Mouse (Mus musculus) limb, embryonic 11.5 days (tissue): ENCODE data around the gene Nup214. TPM values are rescaled to one million over a fixed set of nuclear protein-coding genes. Genes with fewer than 3 reads are reported as not detected.

Source experiments
- ATAC-seq: fragments of 200-750 bp; cut with Nextera tagmentation; 2 replicates; pipeline ENCODE4 v1.8.0; 2017; ENCODE audit warnings: low read depth; ENCODE audit not compliant: insufficient number of reproducible peaks, low FRiP score, low TSS enrichment
- DNase-seq: peaks from one replicate; pipeline ENCODE4 v3.0.0-alpha.2; 2015; ENCODE audit warnings: low spot score
- H3K27ac ChIP-seq: fragments of 300-500 bp; sonication (generic); replicated peaks from 2 replicates; pipeline ENCODE4 v1.5.1; 2014; ENCODE audit warnings: low read depth, mild to moderate bottlenecking, low read length
- H3K27me3 ChIP-seq: fragments of 300-500 bp; sonication (generic); 2 replicates; pipeline ENCODE4 v1.6.1; 2014; ENCODE audit warnings: mild to moderate bottlenecking, low read length, mixed read lengths; ENCODE audit not compliant: control insufficient read depth, insufficient read depth
- H3K36me3 ChIP-seq: fragments of 300-500 bp; sonication (generic); 2 replicates; pipeline ENCODE4 v1.6.1; 2014; ENCODE audit warnings: mild to moderate bottlenecking, low read length, moderate library complexity, mixed read lengths; ENCODE audit not compliant: control insufficient read depth, insufficient read depth
- H3K4me1 ChIP-seq: fragments of 300-500 bp; sonication (generic); 2 replicates; pipeline ENCODE4 v1.6.1; 2014; ENCODE audit warnings: low read length, mixed read lengths; ENCODE audit not compliant: control insufficient read depth, insufficient read depth
- H3K4me2 ChIP-seq: fragments of 300-500 bp; sonication (generic); 2 replicates; pipeline ENCODE4 v1.6.1; 2014; ENCODE audit warnings: low read depth, mild to moderate bottlenecking, moderate library complexity; ENCODE audit not compliant: severe bottlenecking
- H3K4me3 ChIP-seq: fragments of 300-500 bp; sonication (generic); 2 replicates; pipeline ENCODE4 v1.5.1; 2014; ENCODE audit warnings: low read depth, low read length
- H3K9ac ChIP-seq: fragments of 300-500 bp; sonication (generic); 2 replicates; pipeline ENCODE4 v1.6.1; 2014; ENCODE audit warnings: mild to moderate bottlenecking, low read length
- H3K9me3 ChIP-seq: fragments of 300-500 bp; sonication (generic); 2 replicates; pipeline ENCODE4 v1.6.1; 2016; ENCODE audit warnings: low read length; ENCODE audit not compliant: control insufficient read depth
- whole genome bisulfite sequencing: fragments of 180-500 bp; shearing (Covaris S2); extraction: QIAGEN DNeasy Blood & Tissue Kit; methylation state at CpG from one replicate; pipeline ENCODE4 v1.1.7; 2014; 5-methylcytosine and 5-hydroxymethylcytosine counted together
- polyA plus RNA-seq: library from polyadenylated mRNA; unstranded; fragments of >200 nt; fragmentation: Nextera tagmentation; extraction: Ambion mirVana; gene quantifications from 2 replicates; pipeline ENCODE4 v1.2.1, GENCODE M21; 2014

The Nup214 gene
- polyA plus RNA-seq, 1 experiment from 2014 or later: 85.5 TPM

DNA sequence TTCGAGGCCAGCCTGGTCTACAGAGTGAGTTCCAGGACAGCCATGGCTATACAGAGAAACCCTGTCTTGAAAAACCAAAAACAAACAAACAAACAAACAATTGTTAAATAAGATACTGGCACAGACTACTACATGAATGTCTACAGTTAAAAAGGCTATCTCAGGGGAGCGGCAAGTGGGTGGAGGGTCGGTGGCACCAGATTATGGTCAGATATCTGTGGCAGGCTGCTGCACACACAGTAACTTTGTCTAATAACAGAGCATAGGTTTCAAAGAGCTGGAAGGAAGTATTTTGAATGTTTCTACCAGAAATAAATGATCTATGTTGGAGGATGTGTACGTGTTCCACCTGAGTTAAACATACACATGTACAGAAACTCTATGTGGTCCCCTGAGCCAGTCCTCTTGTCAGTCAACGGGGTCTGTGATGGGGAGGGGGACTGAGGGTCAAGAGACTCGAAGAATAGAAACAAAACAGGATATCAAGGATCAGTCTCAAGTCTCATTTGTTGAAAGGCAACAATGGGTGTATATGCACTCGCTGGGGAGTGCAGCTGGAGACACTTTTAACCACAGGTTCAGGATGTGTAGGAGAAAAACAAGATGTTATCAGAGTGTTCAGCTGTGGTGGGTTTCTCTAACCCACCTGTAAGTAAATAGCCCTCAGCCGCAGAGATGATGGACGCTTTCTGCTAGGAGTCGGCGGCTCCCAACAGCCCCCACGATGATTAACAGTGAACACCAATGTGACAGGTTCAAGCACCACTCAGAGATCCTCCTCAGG is 87.7 kb downstream of the Nup214 start:
- DNase-seq: no peak
- H3K27ac ChIP-seq: no peak overlapping the region
- H3K4me3 ChIP-seq: no peak overlapping the region
- WGBS: 75% methylated on average over 12 of the region's 12 CpGs
- no peaks in the 10 kb centered on the region for H3K27me3 ChIP-seq
- H3K9me3 ChIP-seq: no peaks in the 10 kb centered on the region
- no peaks in the 10 kb centered on the region for H3K4me1 ChIP-seq
- no peak for ATAC-seq
- H3K9ac ChIP-seq: no peak overlapping the region
- H3K4me2 ChIP-seq: no peak overlapping the region
- no peaks in the 10 kb centered on the region for H3K36me3 ChIP-seq

DNA sequence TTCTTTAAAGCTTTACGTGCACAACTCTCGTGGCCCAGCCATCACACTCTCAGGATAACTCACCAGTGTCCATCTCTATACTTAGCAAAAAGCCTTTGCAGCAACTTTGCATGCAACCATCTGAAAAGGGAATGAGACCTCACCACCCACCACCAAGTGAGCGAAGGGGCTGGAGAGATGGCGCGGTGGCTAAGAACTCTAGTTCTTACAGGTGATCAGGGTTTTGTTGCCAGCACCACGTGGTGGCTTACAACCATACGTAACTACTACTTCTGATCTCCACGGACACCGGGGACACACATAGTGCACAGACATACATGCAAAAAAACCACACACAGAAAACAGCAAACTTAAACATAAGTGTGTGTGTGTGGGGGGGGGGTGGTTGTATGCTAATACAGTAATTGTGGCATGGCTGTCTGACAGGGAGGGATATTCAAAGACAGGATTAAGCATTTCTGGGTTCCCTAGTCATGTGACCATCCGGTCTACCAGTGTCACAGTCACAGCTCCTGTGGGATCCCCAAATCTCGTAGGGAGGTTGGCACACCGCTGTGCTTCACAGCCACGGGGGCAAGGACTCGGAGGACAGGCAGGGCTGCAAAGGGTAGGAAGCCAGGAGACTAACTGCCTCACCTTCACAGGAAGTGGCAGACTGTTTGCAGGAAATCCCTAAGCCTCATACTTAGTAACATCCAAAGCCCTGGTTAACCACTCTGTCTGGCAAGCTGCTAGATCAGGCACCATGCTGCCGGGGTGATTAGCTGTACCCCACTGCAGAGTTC is 88.6 kb downstream of the Nup214 start:
- no peak overlapping the region for H3K9ac ChIP-seq
- no peak overlapping the region for H3K27ac ChIP-seq
- no peaks in the 10 kb centered on the region for H3K9me3 ChIP-seq
- ATAC-seq (no peak), DNase-seq (no peak)
- 87% methylated on average over 15 of the region's 15 CpGs for WGBS
- no peak overlapping the region for H3K4me3 ChIP-seq
- no peaks in the 10 kb centered on the region for H3K36me3 ChIP-seq
- H3K4me2 ChIP-seq: no peak overlapping the region
- H3K4me1 ChIP-seq: no peaks in the 10 kb centered on the region
- no peaks in the 10 kb centered on the region for H3K27me3 ChIP-seq

DNA sequence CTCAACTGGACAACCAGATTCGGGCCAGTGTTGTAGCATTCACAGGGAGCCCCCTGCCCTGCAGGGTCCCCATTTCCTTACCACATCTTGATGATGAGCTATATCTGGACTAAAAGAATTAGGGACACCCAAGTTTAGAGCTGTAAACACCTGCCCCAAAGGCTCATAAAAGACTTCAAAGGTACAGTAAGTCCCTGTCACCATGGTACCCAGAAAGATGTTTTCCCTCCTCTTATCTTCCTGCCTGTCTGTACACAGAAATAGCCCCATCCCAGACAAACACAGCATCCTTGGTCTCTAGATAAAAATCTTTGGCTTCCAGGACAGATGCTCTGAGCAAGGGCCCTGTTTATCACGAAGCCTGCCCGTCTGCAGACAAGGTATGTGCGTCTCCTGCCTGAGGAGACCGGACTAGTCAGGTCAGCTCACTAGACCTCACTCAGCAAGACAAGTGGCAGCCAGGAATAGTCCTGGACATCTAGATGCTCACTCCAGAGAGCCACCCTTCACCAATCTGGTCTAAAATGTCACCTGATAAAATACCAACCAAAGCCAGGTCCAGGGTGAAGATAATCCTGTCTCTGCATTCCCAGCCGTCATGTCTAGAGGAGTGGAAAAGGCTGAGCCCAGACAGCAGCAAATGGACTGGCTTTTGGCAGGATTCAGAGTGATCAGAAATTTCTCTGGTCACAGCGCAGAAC is 89.4 kb downstream of the Nup214 start:
- ATAC-seq: no peak
- DNase-seq: no peak
- Histone ChIP-seq H3K27ac (no peak overlapping the region), H3K36me3 (no peaks in the 10 kb centered on the region), H3K4me1 (no peaks in the 10 kb centered on the region), H3K4me3 (no peak overlapping the region), H3K9ac (no peak overlapping the region), H3K27me3 (no peaks in the 10 kb centered on the region), H3K9me3 (no peaks in the 10 kb centered on the region), H3K4me2 (no peak overlapping the region)
- WGBS: 84% methylated on average over 7 of the region's 7 CpGs

DNA sequence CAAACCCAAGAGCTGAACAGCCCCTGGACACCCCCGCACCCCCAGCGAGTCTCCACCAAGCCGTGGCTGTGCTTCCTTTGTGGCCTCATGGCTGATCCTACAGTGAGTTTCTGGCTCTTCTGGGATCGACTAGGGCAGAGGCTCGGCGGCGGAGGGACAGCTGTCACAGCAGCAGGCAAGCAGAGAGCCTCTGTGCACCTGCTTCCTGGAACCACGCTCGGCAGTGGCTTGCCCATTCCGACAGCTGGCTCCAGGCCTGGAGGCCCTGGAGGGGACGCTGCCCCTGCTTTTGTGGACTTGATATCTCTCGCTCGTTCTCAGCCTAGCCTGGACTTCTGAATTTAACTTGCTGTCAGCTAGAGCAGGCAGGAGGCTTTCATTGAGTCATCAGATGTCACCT is 90.7 kb downstream of the Nup214 start:
- Histone ChIP-seq H3K4me1 (0 out of 2 replicates have a peak, but pooled peaks cover 4% of the 10 kb centered on the region), H3K4me2 (no peak overlapping the region), H3K4me3 (no peak overlapping the region), H3K9me3 (no peaks in the 10 kb centered on the region), H3K27ac (no peak overlapping the region), H3K27me3 (no peaks in the 10 kb centered on the region), H3K36me3 (no peaks in the 10 kb centered on the region), H3K9ac (no peak overlapping the region)
- no peak for DNase-seq
- WGBS: 76% methylated on average over 13 of the region's 13 CpGs
- ATAC-seq: no peak

DNA sequence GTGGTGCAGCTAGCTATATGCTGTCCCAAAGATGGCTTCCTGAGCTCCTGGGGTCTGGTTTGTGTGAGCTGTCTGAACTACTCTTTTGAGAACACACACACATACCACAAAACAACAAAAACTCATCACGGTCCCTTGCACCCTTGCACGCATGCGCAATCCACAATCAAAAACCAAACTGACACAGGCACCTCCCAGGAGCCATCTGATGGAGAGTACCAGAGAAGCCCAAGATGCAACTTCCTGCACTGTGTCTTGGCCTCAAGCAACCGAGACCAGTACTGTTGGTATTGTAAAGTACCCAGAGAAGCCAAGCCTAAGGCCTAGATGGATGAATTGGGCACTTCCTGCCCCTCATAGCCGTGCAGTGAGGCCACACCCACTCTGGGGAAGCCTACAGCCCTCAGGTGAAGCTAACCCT is 91.1 kb downstream of the Nup214 start:
- H3K4me2 ChIP-seq: no peak overlapping the region
- ATAC-seq: no peak
- H3K27me3 ChIP-seq: no peaks in the 10 kb centered on the region
- H3K4me1 ChIP-seq: 0 out of 2 replicates have a peak, but pooled peaks cover 4% of the 10 kb centered on the region
- H3K9me3 ChIP-seq: no peaks in the 10 kb centered on the region
- no peak overlapping the region for H3K4me3 ChIP-seq
- no peak for DNase-seq
- H3K27ac ChIP-seq: no peak overlapping the region
- no peaks in the 10 kb centered on the region for H3K36me3 ChIP-seq
- H3K9ac ChIP-seq: no peak overlapping the region
- WGBS: 83% methylated on average over 5 of the region's 5 CpGs

DNA sequence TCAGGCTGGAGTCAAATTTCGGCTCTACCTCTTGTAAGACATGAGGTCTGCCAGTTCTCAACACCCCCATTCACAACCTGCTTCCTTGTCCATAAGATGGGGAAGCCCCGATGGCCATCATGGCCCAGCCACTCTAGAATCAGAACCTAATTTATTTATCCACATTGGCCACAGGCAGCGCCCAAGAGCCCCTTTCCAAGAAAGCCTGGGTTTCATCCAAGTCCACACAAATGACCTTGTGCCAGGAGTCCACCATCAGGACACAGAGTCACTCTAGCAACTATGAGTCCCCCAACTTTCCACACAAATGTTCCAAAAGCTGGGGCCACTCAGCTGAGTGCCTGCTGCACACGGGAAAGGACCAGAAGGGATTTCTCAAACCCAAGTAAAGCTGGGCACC is 91.8 kb downstream of the Nup214 start:
- H3K4me1 ChIP-seq: 0 out of 2 replicates have a peak, but pooled peaks cover 4% of the 10 kb centered on the region
- no peak for DNase-seq
- H3K9me3 ChIP-seq: no peaks in the 10 kb centered on the region
- H3K4me2 ChIP-seq: no peak overlapping the region
- no peaks in the 10 kb centered on the region for H3K27me3 ChIP-seq
- ATAC-seq: no peak
- H3K9ac ChIP-seq: no peak overlapping the region
- 73% methylated on average over 4 of the region's 4 CpGs for WGBS
- no peaks in the 10 kb centered on the region for H3K36me3 ChIP-seq
- H3K27ac ChIP-seq: no peak overlapping the region
- no peak overlapping the region for H3K4me3 ChIP-seq

DNA sequence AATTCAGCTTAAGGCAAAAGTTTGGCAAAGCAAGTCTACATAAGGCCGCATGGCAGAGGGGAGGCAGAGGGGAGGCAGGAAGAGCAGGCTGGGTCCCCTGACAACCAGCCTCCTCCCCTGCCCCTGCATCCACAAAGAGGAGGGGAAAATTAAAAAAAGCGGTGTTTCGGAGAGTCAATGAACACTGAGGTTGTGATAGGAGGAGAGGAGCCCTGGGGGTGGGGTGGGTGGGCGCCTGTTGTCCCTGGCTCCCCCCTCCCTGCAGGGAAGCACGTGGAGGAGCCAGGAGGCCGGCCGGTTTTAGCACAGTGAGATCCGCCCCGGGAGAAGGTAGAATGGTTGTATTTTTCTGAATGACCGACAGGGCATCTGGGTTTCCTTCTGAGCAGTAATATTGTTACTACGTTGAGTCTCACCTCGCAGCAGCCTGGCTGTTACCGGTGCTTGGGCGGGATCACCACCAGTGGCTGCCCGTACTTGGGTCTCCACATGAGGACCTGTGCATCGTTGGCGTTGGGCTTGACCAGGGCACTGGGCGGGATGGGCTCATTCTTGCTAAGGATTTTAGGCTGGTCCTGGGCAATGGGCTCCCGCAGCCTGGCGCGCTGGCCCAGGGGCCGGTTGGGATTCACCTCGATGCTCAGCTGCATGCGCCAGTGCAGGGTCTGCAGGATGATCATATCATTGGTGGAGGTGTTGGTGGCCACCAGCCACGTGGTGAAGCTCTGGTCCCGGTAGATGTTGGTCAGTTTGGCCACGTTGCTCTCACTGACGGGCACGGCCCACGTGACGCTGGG is 94.8 kb downstream of the Nup214 start:
- no peaks in the 10 kb centered on the region for H3K36me3 ChIP-seq
- no peak overlapping the region for H3K9ac ChIP-seq
- H3K27ac ChIP-seq: no peak overlapping the region
- peak; percentile 39 for DNase-seq
- no peak for ATAC-seq
- no peaks in the 10 kb centered on the region for H3K27me3 ChIP-seq
- 55% methylated on average over 31 of the region's 31 CpGs for WGBS
- H3K9me3 ChIP-seq: no peaks in the 10 kb centered on the region
- no peak overlapping the region for H3K4me3 ChIP-seq
- H3K4me1 ChIP-seq: 0 out of 2 replicates have a peak, but pooled peaks cover 4% of the 10 kb centered on the region
- H3K4me2 ChIP-seq: 0 out of 2 replicates have a peak overlapping the region, but pooled peaks have one; percentile 4

DNA sequence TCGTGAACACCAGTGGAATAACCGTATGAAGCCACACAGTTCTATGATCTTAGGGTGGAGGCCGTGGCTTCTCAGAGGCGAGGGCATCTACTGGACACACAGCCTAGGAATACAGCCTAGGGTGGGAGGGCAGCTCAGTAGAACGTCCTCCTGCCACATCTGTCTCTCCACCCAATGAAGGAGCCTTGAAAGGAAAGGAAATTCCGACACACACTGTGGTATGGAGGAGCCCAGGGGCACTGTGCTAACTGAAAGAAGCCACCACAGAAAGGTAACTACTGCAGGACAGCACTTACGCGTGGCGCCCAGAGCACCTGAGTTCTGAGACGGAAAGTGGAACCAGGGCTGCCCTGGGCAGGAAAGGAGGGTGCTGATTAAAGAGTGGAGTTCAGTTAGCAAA is 96.5 kb downstream of the Nup214 start:
- Histone ChIP-seq H3K4me3 (no peak overlapping the region), H3K4me2 (no peak overlapping the region), H3K4me1 (0 out of 2 replicates have a peak, but pooled peaks cover 4% of the 10 kb centered on the region), H3K9me3 (no peaks in the 10 kb centered on the region), H3K36me3 (no peaks in the 10 kb centered on the region), H3K27me3 (no peaks in the 10 kb centered on the region), H3K9ac (no peak overlapping the region), H3K27ac (no peak overlapping the region)
- 91% methylated on average over 10 of the region's 10 CpGs for WGBS
- ATAC-seq: no peak
- DNase-seq: no peak
